Mouse (Mus musculus) kidney, adult 8-10 months (tissue): Measurements from ENCODE around the gene Gpr162.
"Not testable (repeated sequence)": the region's sequence is repeated elsewhere in the genome, so short reads cannot be mapped to it uniquely, and the experiment has no call there.

Experiments
- DNase-seq, 2 experiments: peaks; one replicate each; pipeline ENCODE4 v3.0.0; 2022

Gene Gpr162

GRCm38 (mm10) chr6:124835531-124835930, 28.3 kb downstream of the Gpr162 start:
- DNase-seq: no peak

DNA sequence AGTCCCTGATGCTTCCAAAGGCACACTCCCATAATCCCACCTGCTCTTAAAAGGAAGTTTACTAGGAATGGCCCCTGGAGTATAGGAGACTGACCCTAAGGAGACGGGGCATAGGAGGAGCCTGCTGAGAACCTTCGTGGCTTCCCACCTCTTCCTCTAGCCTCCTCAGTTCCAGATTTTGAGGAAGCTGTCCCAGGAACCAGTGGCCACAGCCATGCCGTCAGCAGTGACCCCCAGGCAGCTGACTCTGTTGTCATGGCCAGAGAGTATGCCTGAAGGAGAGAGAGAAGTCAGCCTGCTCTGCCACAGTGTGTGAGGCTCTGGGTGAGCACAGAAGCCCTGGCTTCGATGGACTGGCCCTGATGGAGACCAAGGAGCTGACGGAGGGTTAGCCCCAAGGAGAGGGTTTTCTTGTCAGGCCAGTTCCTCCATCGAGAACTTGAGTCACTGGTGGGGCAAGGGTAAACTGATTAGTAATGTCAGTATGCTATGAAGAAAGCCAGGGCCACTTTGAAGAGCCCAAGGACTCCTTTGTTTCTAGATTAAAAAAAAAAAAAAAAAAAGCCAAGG, 29.2 kb downstream of the Gpr162 start:
- DNase-seq: no peak

GRCm38 (mm10) chr6:124831649-124832048, 32.1 kb downstream of the Gpr162 start:
- no peak for DNase-seq

GRCm38 (mm10) chr6:124831199-124831598, 32.6 kb downstream of the Gpr162 start:
- DNase-seq: not testable (repeated sequence)

DNA sequence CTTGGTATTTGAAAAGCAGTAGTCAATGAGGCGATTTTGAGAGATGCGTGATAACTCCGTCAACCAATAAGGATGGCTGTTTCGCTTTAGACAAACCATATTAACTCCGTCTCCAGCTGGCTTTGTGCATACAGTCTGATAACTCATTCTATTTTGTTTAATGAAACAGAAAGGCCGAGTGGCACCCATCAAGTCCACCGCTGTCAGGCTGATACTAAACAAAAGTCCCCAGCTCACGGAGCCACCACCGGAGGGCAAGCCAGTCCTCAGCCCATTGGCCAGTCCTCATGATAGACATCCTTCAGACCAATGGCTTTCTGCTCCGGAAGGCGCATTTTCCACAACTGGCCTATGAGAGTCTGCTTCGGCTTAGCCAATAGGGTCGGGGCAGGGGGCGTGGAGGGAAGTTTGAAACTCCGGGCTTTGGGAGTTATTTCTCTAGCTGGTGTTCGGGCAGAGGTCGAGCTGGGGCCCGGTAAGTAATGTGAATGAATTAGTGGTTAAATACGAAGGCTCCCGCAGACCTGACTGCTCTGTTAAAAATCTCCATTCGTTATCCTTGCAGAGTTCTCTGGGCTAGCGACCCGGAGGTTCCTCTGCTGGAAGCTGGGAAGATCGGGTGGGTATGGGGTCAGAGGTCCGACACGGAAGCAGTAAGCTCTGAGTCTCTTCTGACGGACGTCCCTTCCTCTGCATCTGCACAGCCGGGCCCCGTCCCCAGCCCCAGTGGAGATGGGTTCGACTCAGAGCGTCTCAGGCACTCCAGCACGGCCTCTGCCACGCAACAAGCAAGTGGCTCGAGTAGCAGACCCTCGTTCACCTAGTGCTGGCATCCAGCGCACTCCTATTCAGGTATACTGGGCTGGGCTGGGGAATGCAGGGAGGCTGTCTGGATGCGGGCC, 33.7 kb downstream of the Gpr162 start:
- DNase-seq: peak; percentile 95 to 97

DNA sequence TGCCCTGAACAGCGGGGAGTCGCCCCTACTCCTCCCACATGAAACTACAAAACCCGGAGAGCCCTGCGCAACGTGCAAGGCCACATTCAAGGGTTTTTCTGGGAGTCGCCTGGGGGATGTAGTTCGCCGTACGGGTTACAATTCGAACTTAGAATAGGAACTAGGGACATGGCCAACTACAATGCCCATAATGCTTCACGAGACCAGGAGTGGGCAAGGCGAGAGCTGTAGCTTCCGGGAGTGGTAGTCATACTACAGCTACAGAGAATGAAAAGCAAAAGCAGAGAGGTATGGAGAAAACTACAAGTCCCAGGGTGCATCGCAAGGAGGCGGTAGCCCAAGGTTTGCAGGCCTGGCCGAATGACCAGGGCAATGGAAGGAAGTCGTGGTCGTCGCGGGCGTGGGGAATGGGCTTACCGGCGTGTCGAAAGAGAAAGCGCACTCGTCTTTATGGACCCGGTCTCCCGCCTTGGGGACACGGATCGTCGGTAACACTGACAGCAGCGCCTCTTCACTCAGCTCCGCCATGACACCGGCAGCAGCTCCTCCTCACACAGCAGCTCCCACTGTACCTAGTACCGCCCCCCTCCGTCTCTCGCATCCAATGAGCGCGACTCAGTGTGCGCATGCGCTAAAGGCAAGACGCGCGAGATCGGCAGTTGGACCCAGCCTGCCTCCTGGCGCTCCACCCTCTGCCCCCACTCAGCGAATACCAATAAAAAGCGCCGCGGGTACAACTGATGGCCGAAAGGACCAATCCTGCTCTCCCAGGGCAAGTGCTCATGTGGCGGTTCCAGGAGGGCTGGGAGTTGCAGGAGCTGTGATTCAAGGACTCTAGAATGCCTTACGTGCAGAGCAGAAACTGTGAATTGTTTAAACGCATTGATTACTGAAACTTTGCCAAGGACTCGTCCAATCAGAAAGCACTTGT, 34.6 kb downstream of the Gpr162 start, which contains the start of the genes Usp5 and Cdca3:
Gene Usp5, minus strand, starts transcription at position 617 of the 931 bp plus-strand sequence.
Gene Cdca3, plus strand, starts transcription at position 680 of the 931 bp plus-strand sequence.
- DNase-seq: peak; percentile 98 to 100

DNA sequence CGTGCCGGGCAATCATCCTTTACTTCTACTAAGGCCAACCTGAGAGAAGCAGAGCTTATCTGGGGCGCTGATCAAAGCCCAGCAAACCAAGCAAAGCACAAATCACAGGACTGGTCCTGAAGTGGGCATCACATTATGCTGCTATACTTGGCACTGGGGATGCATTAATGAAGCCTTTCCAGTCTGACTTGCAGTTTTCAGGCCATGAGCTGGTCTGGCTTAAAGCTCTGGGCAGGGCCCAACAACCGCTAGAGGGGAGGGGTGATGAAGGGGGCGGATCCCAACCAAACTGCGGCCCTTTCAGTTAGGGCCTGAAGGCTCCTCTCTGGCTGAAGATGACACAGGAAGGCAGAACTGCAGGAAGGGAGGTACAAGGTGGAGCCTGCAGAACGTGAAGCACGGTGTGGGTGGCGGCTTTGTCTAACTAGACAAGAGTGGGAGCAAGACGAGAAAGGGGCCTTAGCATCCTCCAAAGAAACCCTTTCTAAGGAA, 35.6 kb downstream of the Gpr162 start:
- DNase-seq: peak; percentile 58 to 66

DNA sequence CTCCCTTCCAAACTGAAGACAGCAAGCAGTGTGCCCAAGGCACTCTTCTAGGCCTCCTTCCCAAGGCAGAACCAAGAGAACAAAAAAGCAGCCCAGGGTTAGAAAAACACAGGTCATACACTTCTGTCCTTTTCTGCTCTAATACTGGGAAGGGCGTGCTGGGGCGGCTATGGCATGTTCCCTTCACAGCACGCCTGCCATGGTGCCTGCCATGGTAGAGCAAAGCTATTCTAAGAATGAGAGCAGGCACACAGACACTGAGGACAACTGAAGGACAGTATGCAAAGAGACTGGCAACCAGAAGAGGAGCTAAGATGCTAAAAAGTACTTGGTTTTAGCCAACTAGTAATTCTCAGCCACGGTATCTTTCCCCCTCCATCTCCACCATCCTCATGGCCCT, 41.7 kb downstream of the Gpr162 start:
- DNase-seq: no peak

- no peak for DNase-seq
These were observed 42.9 kb downstream of the Gpr162 start for GRCm38 (mm10) chr6:124820891-124821290.

DNA sequence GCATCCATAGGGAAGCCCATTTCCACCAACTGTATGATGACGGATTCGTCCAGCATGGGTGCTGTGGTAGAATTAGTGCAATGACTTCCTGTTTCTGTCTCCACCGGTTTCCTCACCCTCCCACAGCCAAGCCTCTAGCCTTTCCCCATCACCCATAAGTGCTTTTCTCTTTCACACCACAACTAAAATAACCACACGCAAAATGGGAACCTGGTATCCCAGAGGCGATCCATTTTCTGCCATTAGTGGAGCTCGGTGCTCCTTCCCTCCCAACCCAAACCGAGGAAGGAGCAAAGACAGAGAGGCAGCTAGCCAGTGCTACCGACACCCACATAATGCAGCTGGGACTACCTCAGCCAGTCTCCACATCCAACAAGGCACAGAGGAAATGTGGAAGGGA, 45.8 kb downstream of the Gpr162 start:
- no peak for DNase-seq

- no peak for DNase-seq
These were observed 46.2 kb downstream of the Gpr162 start for GRCm38 (mm10) chr6:124817563-124817962.

- no peak for DNase-seq
These were observed 46.7 kb downstream of the Gpr162 start for GRCm38 (mm10) chr6:124817125-124817524.

DNA sequence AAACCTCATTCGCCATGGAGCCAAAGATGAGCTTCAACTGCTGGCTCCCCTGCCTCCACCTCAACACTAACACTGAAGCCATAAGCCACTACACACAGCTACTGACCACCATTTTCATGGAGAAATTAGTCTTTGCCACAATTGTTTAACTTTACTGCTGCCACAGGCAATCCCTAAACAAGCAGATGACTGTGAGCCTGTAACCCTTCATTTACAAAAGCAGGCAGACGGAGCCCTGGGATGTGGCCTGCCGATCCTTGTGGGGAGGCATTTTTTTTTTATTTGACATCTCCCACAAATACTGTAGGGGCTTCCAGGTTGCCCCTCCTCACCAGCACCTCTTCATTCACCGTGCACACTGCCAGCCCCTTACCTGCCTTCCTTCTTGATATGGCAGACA, 47.2 kb downstream of the Gpr162 start:
- no peak for DNase-seq

GRCm38 (mm10) chr6:124814858-124815774, 48.7 kb downstream of the Gpr162 start:
- no peak for DNase-seq

GRCm38 (mm10) chr6:124814448-124814847, 49.3 kb downstream of the Gpr162 start:
- no peak for DNase-seq

DNA sequence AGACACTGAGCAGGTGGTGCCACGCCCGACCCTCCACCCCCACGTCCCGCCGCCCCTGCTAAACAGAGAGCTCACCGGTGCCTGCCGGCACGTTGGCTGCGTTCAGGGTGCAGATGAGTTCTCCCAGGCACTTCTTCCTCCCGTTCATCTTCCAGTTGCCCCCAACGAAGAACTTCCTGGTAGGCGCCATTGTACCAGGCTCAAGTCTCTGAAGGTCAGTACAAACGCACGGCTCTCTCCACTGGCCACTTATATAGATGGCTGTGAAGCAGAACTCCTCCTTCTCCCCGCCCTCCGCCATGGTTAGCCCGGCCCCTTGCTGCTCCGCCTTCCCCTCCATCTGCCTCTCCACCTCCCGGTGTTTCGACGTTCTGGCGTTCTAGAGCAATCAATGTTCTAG, 49.9 kb downstream of the Gpr162 start, which contains the start of gene Tpi1:
Gene Tpi1, minus strand, starts transcription at position 364 of the 400 bp plus-strand sequence.
- DNase-seq: peak; percentile 92 to 93

GRCm38 (mm10) chr6:124813496-124813895, 50.3 kb downstream of the Gpr162 start:
- peak; percentile 60 to 63 for DNase-seq

GRCm38 (mm10) chr6:124812848-124813247, 50.9 kb downstream of the Gpr162 start:
- DNase-seq: peak in 1 of 2 experiments; percentile 41

DNA sequence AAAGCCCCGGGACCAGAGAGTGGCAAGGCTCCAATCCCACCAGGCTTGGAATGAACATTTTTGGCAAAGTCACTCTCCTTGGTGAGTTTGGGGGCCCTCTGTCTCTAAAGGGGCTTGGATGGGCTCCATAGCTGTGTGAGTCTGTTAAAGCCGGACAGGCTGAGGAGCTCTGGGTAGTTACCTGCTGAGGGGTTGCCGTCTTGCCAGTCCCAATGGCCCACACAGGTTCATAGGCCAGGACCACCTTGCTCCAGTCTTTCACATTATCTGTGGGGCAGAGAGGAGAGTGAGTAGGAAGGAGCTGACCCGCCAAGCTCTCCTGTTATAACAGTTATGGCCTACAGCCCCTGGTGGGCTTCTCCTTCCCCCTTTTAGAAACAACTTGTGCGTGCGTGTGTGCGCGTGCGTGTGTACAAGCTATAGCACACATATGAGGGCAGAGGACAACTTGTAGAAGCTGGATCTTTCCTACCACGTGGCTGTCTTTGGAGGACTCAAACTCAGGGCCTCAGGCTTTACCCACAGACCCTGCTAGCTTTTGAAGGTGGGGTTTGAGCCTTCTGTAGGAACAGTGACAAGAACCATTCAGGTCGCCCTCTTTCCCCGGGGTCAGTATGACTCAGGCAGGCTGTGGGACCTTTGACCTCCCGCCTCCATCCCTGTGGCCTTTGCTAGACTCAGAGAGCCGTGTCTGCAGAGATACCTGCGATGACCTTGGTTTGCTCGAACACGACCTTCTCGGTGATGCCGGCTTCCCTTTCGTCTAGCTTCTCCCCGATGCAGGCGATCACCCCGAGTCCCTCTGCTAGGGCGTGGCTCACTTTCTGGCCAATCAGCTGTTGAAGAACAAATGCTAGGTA, 51.9 kb downstream of the Gpr162 start:
- peak in 1 of 2 experiments; percentile 40 for DNase-seq

DNA sequence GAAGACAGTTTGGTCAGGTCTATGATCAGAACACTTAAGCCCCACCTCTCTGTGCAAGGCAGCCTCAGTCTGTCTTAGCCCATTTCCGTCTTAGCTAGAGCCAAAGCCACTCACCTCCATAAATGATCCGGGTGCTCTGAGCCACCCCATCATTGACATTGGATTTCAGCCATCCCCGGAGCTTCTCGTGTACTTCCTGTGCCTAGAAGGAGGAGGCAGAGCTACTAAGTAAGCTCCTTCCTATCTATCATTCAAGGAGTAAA, 52.4 kb downstream of the Gpr162 start:
- no peak for DNase-seq
